Mouse (Mus musculus) retina, postnatal 7 days (tissue): ENCODE measurements around the gene Epb41l5.

Experiments used
- DNase-seq: peaks from one replicate; pipeline ENCODE4 v3.0.0-alpha.2; 2012; ENCODE audit warnings: low read depth, low spot score

Epb41l5 gene

GRCm38 (mm10) chr1:119501881-119502280 lies 146.9 kb downstream of the Epb41l5 start:
- DNase-seq = no peak

GRCm38 (mm10) chr1:119499456-119499855 lies 149.3 kb downstream of the Epb41l5 start:
- DNase-seq = no peak

GRCm38 (mm10) chr1:119498536-119499231 lies 150.1 kb downstream of the Epb41l5 start:
- no peak for DNase-seq

- no peak for DNase-seq
Observed at GRCm38 (mm10) chr1:119497346-119498004, 151.3 kb downstream of the Epb41l5 start.

GRCm38 (mm10) chr1:119495396-119495775 lies 153.4 kb downstream of the Epb41l5 start:
- no peak for DNase-seq
